Mouse (Mus musculus) intestine, embryonic 16.5 days (tissue): ENCODE results near the gene Tbc1d4. TPM values are rescaled to one million over a fixed set of nuclear protein-coding genes. Genes with fewer than 3 reads are reported as not detected.

Source experiments
- ATAC-seq: fragments of 200-750 bp; cut with Nextera tagmentation; 2 replicates; pipeline ENCODE4 v1.8.0; 2017; ENCODE audit warnings: moderate TSS enrichment, moderate library complexity
- H3K27ac ChIP-seq: fragments of 300-500 bp; sonication (generic); 2 replicates; pipeline ENCODE4 v1.5.1; 2014; ENCODE audit warnings: mild to moderate bottlenecking, low read length
- H3K27me3 ChIP-seq: fragments of 300-500 bp; sonication (generic); replicated peaks from 2 replicates; pipeline ENCODE4 v1.6.1; 2014; ENCODE audit warnings: low read length, control low read depth, mixed read lengths; ENCODE audit not compliant: control insufficient read depth, insufficient read depth
- H3K36me3 ChIP-seq: fragments of 300-500 bp; sonication (generic); 2 replicates; pipeline ENCODE4 v1.6.1; 2014; ENCODE audit warnings: low read length, control low read depth; ENCODE audit not compliant: control insufficient read depth, insufficient read depth
- H3K4me1 ChIP-seq: fragments of 300-500 bp; sonication (generic); 2 replicates; pipeline ENCODE4 v1.6.1; 2014; ENCODE audit warnings: low read length, control low read depth, mixed read lengths; ENCODE audit not compliant: control insufficient read depth, insufficient read depth
- H3K4me2 ChIP-seq: fragments of 300-500 bp; sonication (generic); 2 replicates; pipeline ENCODE4 v1.6.1; 2014; ENCODE audit warnings: low read depth, low read length, control low read depth
- H3K4me3 ChIP-seq: fragments of 300-500 bp; sonication (generic); 2 replicates; pipeline ENCODE4 v1.5.1; 2014; ENCODE audit warnings: mild to moderate bottlenecking, low read length
- H3K9ac ChIP-seq: fragments of 300-500 bp; sonication (generic); 2 replicates; pipeline ENCODE4 v1.6.1; 2014; ENCODE audit warnings: low read depth, low read length
- H3K9me3 ChIP-seq: fragments of 300-500 bp; sonication (generic); 2 replicates; pipeline ENCODE4 v1.6.1; 2016; ENCODE audit warnings: low read length, control low read depth; ENCODE audit not compliant: control insufficient read depth
- WGBS: fragments of 180-500 bp; shearing (Covaris S2); extraction: QIAGEN DNeasy Blood & Tissue Kit; methylation state at CpG from one replicate; pipeline ENCODE4 v1.1.7; 2014; 5-methylcytosine and 5-hydroxymethylcytosine counted together
- polyA plus RNA-seq: library from polyadenylated mRNA; unstranded; fragments of >200 nt; fragmentation: Nextera tagmentation; extraction: Ambion mirVana; gene quantifications from 2 replicates; pipeline ENCODE4 v1.2.1, GENCODE M21; 2015

The Tbc1d4 gene
- polyA plus RNA-seq, 1 experiment from 2014 or later = 8.4 TPM

DNA sequence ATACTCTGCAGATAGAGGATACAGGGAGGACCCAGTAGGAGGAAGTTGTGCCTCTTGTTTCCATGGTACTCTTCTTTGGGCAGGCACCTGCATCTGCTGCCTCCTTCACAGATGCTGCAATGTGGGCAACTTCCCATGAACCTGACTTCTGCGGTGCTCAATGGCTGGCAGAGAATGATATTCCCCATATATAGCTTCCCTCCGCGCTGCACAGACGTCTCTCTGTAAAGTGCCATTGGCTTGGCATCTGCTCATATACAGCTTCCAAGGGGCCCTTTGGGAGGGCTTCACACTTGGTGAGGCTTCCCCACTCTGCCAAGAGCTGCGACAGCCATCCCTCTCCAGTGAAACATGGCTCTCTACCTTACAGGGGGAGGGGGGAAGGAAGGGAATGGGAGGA, 178.5 kb downstream of the Tbc1d4 start:
- Histone ChIP-seq H3K4me1 (no peaks in the 10 kb centered on the region), H3K27me3 (no peaks in the 10 kb centered on the region), H3K9ac (no peak overlapping the region), H3K9me3 (no peaks in the 10 kb centered on the region), H3K4me3 (no peak overlapping the region), H3K4me2 (no peak overlapping the region), H3K36me3 (no peaks in the 10 kb centered on the region), H3K27ac (no peak overlapping the region)
- ATAC-seq = no peak
- 82% methylated on average over 5 of the region's 5 CpGs for WGBS

DNA sequence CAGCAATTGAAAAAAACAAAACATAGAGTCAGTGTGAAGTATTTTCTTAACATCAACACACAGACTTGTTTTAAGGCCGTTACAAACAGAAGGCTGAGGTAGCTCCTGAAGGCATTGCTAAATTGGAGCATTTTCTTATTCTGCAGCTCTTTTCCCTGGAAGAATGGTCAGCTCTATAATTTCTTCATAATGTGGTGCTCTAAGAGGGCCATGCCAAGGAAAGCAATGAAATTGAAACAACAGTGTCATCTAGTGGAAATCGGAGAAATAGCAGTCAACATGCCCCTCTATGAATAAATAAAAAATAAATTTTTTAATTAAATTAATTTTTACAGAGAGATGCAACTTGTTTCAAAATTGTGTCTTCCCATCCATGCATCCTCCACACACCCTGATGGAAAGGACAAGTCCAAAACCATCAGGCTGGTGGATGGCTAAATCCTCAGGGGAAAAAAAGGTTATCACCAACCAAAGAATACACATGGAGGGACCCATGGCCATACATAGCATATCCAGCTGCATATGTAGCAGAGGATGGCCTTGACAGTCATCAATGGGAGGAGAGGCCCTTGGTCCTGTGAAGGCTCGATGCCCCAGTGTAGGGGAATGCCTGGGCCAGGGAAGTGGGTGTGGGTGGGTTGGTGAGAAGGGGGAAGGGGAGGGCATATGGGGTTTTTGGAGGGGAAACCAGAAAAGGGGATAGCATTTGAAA, 180.0 kb downstream of the Tbc1d4 start:
- no peaks in the 10 kb centered on the region for H3K4me1 ChIP-seq
- no peak overlapping the region for H3K4me2 ChIP-seq
- H3K27ac ChIP-seq = no peak overlapping the region
- H3K4me3 ChIP-seq = no peak overlapping the region
- no peak overlapping the region for H3K9ac ChIP-seq
- H3K36me3 ChIP-seq = no peaks in the 10 kb centered on the region
- no peaks in the 10 kb centered on the region for H3K27me3 ChIP-seq
- no peaks in the 10 kb centered on the region for H3K9me3 ChIP-seq
- 38% methylated on average over 3 of the region's 3 CpGs for WGBS
- no peak for ATAC-seq

DNA sequence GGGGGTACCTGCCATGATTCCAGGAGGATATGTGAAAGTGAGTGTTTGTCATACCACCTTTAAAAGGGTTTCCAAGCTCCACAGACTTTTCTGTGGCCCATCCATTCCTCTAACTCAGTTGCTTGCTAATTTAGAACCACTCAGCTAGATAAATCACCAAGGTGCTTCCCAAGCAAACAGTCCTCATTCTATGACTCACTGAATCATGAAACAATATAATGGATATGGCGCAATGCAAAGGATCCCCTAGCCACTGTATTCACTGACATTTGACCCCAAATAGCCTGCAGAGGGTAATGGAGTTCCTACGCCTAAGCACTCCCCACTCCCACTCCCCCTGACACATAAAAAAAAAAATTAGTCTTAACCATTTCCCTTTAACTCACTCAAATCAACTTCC, 191.3 kb downstream of the Tbc1d4 start:
- H3K4me2 ChIP-seq = no peak overlapping the region
- H3K27ac ChIP-seq = no peak overlapping the region
- no peak overlapping the region for H3K9ac ChIP-seq
- H3K27me3 ChIP-seq = no peaks in the 10 kb centered on the region
- H3K36me3 ChIP-seq = no peaks in the 10 kb centered on the region
- H3K4me3 ChIP-seq = no peak overlapping the region
- ATAC-seq = no peak
- H3K4me1 ChIP-seq = no peaks in the 10 kb centered on the region
- no peaks in the 10 kb centered on the region for H3K9me3 ChIP-seq
- 78% methylated on average over 2 of the region's 2 CpGs for WGBS

Other genes starting within 250 kb of the Tbc1d4 start
- 165 and 176 TPM in 2 replicates for gene Commd6, start 31.5 kb upstream of the Tbc1d4 start, polyA plus RNA-seq
- 164 and 170 TPM in 2 replicates for gene Uchl3, start 44.8 kb upstream of the Tbc1d4 start, polyA plus RNA-seq
- gene Gm9922, start 120.6 kb upstream of the Tbc1d4 start, polyA plus RNA-seq = 0.35 and 0.61 TPM in 2 replicates
- gene Lmo7, start 120.8 kb upstream of the Tbc1d4 start, polyA plus RNA-seq = 19.4 and 21.8 TPM in 2 replicates